Mouse (Mus musculus): ENCODE data around the gene Myo18a. TPM values are rescaled to one million over a fixed set of nuclear protein-coding genes. Genes with fewer than 3 reads are reported as not detected.

Myo18a gene
- polyA plus RNA-seq (2012; rRNA removed): 11.7 and 14.6 TPM in 2 replicates

DNA sequence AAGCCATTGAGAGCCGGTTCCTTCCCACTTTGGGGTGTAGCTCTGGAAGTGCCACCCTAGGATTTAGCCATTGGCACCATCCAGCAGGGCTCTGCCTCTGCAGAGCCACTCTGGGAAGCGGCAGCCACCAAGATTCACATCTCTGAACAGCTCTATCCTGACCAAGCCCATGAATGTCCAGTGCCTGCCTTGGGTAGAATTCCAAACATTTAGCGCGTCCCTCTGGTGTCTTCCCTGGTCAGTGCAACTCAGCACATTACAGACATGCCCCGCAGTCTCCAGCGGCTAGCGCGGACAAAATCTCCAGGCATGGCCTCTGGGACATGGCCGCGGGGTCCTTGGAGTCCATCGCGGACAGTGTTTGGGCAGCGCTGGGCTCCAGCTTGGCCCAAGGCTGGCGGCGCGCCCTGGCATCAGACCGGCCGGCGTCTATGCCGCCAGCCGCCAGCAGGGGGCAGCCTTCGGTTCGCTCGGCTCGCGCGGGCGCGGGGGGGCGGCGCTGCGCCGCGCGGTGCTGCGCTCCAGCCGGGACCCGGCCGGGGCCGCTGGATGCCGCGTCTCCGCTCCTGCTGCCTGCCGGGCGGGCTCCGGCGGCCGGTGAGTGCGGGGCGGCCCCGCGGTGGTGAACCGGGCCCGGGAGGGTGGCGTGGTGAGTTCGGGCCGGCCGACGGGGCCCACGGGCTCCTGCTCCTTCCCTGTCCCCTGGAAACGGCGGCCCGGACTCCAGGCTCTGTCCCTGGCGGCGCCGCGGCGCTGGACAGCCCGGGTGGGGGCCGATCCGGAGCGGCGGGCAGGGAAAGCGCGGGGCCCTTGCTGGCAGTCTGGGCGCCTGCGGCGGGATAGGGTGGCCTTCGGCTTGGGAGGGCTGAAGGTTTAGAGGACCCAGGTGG lies at the start of gene Myo18a:
Gene Myo18a (plus strand): TSS at position 464 of the 890 bp plus-strand sequence.

DNA sequence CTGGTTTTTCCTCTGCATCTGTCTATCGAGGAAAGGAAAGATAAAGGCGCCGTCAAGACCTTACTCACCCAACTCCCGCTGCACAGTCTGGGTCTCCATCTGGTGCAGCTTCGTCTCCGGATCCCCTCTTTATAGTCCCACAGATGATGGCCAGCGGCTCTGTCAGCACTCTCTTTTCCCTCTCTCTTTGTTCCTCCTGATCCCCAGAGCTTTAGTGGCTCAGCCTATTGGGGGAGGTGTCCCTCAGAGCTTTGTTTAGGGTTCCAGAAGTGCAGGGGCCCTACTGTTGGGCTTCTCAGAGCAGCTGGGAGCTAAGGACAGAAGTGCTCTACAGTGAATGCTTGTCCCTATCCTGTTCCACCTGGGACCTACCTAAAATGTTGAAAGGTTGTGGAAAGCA lies 37.9 kb upstream of the Myo18a start, which contains the start of gene Cryba1:
Gene Cryba1 (minus strand): TSS at position 101 of the 400 bp plus-strand sequence.

DNA sequence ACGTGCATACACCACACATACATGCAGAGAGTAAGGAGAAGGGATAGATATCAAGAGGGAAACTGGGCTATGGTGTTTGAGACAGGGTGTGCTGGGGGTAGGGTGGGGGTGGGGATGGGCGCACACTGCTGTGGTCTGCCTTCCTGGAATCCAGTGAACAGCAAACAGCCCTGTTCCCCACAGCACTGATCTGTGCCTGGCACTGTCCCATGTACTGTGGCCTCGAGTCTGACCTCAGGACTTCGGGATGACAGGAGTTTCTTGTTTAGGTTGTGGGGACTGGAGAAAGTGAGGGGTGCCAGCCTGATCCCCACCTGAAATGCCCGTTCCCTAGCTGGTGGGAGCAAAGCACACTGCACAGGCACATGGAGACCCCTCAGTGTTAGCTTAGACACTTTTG lies 24.7 kb downstream of the Myo18a start, which contains the start of gene Gm10277:
Gene Gm10277 (minus strand): TSS at position 41 of the 400 bp plus-strand sequence.

DNA sequence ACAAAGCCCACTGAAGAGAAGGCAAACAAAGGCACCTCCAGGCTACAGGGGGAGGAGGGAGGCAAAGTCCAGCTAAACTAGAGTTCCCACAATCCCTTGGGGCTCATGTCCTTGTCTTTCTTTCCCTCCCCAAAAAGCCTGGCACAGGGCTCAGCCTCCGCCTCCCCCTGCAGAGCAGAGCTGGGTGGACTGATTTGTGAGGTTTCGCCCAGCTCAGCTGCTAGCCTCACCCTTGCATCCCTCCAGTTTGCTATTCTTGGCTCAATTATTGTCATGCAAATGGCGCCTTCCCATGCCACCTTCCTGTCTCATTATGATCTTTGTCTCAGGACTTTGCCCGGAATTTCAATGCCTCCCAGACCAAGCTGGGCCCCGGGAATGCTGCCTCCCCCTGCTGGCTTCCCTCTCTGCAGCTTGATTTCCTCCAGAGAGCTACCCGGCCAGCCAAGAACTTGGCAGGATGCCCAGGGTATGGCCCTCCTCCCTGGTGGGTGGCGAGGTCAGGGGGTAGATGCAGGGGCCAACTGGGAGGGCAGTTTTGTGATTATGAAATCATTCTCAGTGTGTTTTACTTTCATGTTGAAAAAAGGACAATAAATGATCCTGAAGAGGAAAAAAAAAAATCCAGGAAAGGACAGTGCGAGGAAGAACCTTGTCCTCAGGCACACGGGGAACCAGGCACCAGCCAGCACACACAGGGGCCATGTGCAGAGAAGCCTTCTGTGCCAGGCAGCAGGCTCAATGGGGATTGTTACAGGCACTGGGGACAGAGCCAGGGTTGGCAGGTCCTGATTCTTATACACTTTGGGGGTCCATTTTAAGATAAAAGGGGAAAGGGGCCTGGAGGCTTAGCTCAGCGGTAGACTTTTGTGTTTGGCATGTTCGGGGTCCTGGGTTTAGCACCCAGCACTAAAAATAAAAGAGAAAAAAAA lies 131.0 kb downstream of the Myo18a start, which contains the start of gene Pipox:
Gene Pipox (minus strand): TSS at position 310 of the 932 bp plus-strand sequence.

Other genes starting within 250 kb of the Myo18a start
- 0.72 and 0.92 TPM in 2 replicates for gene Abhd15, start 248.1 kb upstream of the Myo18a start, polyA plus RNA-seq (2012; rRNA removed)
- gene Trp53i13, start 247.3 kb upstream of the Myo18a start, polyA plus RNA-seq (2012; rRNA removed): 2.6 and 2.7 TPM in 2 replicates
- gene Gm10392, start 244.0 kb upstream of the Myo18a start, polyA plus RNA-seq (2012; rRNA removed): not detected in 2 replicates
- gene Taok1, start 155.4 kb upstream of the Myo18a start, polyA plus RNA-seq (2012; rRNA removed): 3.7 and 4.5 TPM in 2 replicates
- gene Nufip2, start 77.1 kb upstream of the Myo18a start, polyA plus RNA-seq (2012; rRNA removed): 8.2 and 10.0 TPM in 2 replicates
- gene Cryba1, start 38.0 kb upstream of the Myo18a start, polyA plus RNA-seq (2012; rRNA removed): not detected in 2 replicates
- gene Gm10277, start 24.5 kb downstream of the Myo18a start, polyA plus RNA-seq (2012; rRNA removed): not detected in 2 replicates
- 12.8 and 16.4 TPM in 2 replicates for gene Pipox, start 130.8 kb downstream of the Myo18a start, polyA plus RNA-seq (2012; rRNA removed)
- 0.05 TPM in 1 of 2 replicates, not detected in the other for gene Sez6, start 167.6 kb downstream of the Myo18a start, polyA plus RNA-seq (2012; rRNA removed)
- 16.6 and 20.0 TPM in 2 replicates for gene Phf12, start 219.5 kb downstream of the Myo18a start, polyA plus RNA-seq (2012; rRNA removed)